Mouse (Mus musculus): Measurements from ENCODE around the gene Il4i1.
"Not testable (repeated sequence)": the region's sequence is repeated elsewhere in the genome, so short reads cannot be mapped to it uniquely, and the experiment has no call there.

The Il4i1 gene

GRCm38 (mm10) chr7:44863210-44863609 lies 47.0 kb downstream of the Il4i1 start:
- DNase-seq (ENCODE audit: low read depth, low spot score), result no peak

GRCm38 (mm10) chr7:44863982-44864494 lies 47.9 kb downstream of the Il4i1 start:
- DNase-seq (ENCODE audit: low read depth, low spot score), result no peak

- DNase-seq (ENCODE audit: low read depth, low spot score), result no peak
These were observed 48.7 kb downstream of the Il4i1 start for GRCm38 (mm10) chr7:44864595-44865542.

- DNase-seq (ENCODE audit: low read depth, low spot score), result no peak
These were observed 50.3 kb downstream of the Il4i1 start for GRCm38 (mm10) chr7:44866276-44867009.

GRCm38 (mm10) chr7:44867010-44867702 lies 51.0 kb downstream of the Il4i1 start:
- no peak for DNase-seq (ENCODE audit: low read depth, low spot score)

- no peak for DNase-seq (ENCODE audit: low read depth, low spot score)
These were observed 51.6 kb downstream of the Il4i1 start for GRCm38 (mm10) chr7:44867802-44868201.

- DNase-seq (ENCODE audit: low read depth, low spot score), result peak; percentile 35
These were observed 52.3 kb downstream of the Il4i1 start for GRCm38 (mm10) chr7:44868465-44868864.

- peak; percentile 53 for DNase-seq (ENCODE audit: low read depth, low spot score)
These were observed 52.9 kb downstream of the Il4i1 start for GRCm38 (mm10) chr7:44868919-44869696.

- DNase-seq (ENCODE audit: low read depth, low spot score), result peak; percentile 99
These were observed 53.7 kb downstream of the Il4i1 start, which contains the start of gene Ptov1 for GRCm38 (mm10) chr7:44869697-44870528. Ptov1 (minus strand) TSS chr7:44869788.

- no peak for DNase-seq (ENCODE audit: low read depth, low spot score)
These were observed 54.4 kb downstream of the Il4i1 start for GRCm38 (mm10) chr7:44870614-44871013.

GRCm38 (mm10) chr7:44871181-44871580 lies 55.0 kb downstream of the Il4i1 start:
- DNase-seq (ENCODE audit: low read depth, low spot score), result peak; percentile 52

GRCm38 (mm10) chr7:44871774-44872173 lies 55.6 kb downstream of the Il4i1 start:
- DNase-seq (ENCODE audit: low read depth, low spot score), result not testable (repeated sequence)

- DNase-seq (ENCODE audit: low read depth, low spot score), result no peak
These were observed 61.6 kb downstream of the Il4i1 start for GRCm38 (mm10) chr7:44877833-44878232.

GRCm38 (mm10) chr7:44883036-44883435 lies 66.8 kb downstream of the Il4i1 start:
- DNase-seq (ENCODE audit: low read depth, low spot score), result no peak

- no peak for DNase-seq (ENCODE audit: low read depth, low spot score)
These were observed 68.5 kb downstream of the Il4i1 start for GRCm38 (mm10) chr7:44884637-44885036.

GRCm38 (mm10) chr7:44886964-44887363 lies 70.8 kb downstream of the Il4i1 start:
- DNase-seq (ENCODE audit: low read depth, low spot score), result no peak

GRCm38 (mm10) chr7:44888256-44889105 lies 72.3 kb downstream of the Il4i1 start:
- no peak for DNase-seq (ENCODE audit: low read depth, low spot score)

GRCm38 (mm10) chr7:44890180-44890579 lies 74.0 kb downstream of the Il4i1 start:
- no peak for DNase-seq (ENCODE audit: low read depth, low spot score)

All from R1 (cell line).